Mouse (Mus musculus): Measurements from ENCODE around the gene Defb15.
"Not testable (repeated sequence)": the region's sequence is repeated elsewhere in the genome, so short reads cannot be mapped to it uniquely, and the experiment has no call there.

- TF ChIP-seq CTCF (IDR thresholded peaks at IDR 0.05 in 2 of 3, conservative IDR thresholded peaks at IDR 0.05 in 1 of 3; ENCODE audit: control insufficient read depth in 1 of 3, insufficient read depth in 1 of 3, low read depth in 2 of 3, low read length in 3 of 3, poor library complexity in 1 of 3, severe bottlenecking in 1 of 3); MYB (IDR thresholded peaks at IDR 0.05; ENCODE audit: low read depth, low read length): not testable (repeated sequence)
Observed at GRCm38 (mm10) chr8:21938052-21938451, 5.5 kb upstream of the Defb15 start, which contains the start of gene Defb35.
